In genomic region chr5:148909057-148909395, GRCm38 (mm10) we compare ENCODE assay signal across 8 mouse cellular contexts. TPM values are rescaled to one million over a fixed set of nuclear protein-coding genes. Genes with fewer than 3 reads are reported as not detected.
DNase-seq lines count a peak whose midpoint lies in the region; ATAC-seq and TF ChIP-seq lines count a peak whose summit lies in the region.

No protein-coding gene starts in this region.

- H3K9me3 ChIP-seq in embryonic facial prominence, embryonic 12.5 days = no peaks in the 10 kb centered on the region
- no peaks in the 10 kb centered on the region; the same call in 1 of the 2 replicates for H3K9me3 ChIP-seq in heart, postnatal 0 days (replicated peaks; ENCODE audit: control insufficient read depth, low read length)

- no peak for ATAC-seq in embryonic facial prominence, embryonic 12.5 days (ENCODE audit: insufficient number of reproducible peaks, insufficient read depth, low FRiP score, low TSS enrichment)
- ATAC-seq in heart, postnatal 0 days (ENCODE audit: insufficient read depth, low read depth) = peak; percentile 79
- no peak for ATAC-seq in activated CD4-positive, CD25-positive, alpha-beta regulatory T cell, adult 4 months
- ATAC-seq in erythroblast, adult 5-6 weeks (replicated peaks; ENCODE audit: low FRiP score, poor library complexity, severe bottlenecking) = no peak

- H3K4me2 ChIP-seq in embryonic facial prominence, embryonic 12.5 days (replicated peaks) = no peak overlapping the region
- H3K4me2 ChIP-seq in heart, postnatal 0 days (ENCODE audit: low read depth, low read length) = peak overlapping the region; percentile 35

- H3K36me3 ChIP-seq in embryonic facial prominence, embryonic 12.5 days = peaks cover 34% of the 10 kb centered on the region
- H3K36me3 ChIP-seq in heart, postnatal 0 days (replicated peaks; ENCODE audit: control insufficient read depth, insufficient read depth, low read length) = peaks cover 22% of the 10 kb centered on the region

- H3K4me3 ChIP-seq in embryonic facial prominence, embryonic 12.5 days = no peak overlapping the region
- no peak overlapping the region for H3K4me3 ChIP-seq in heart, postnatal 0 days (ENCODE audit: low read depth, low read length)

- no peaks in the 10 kb centered on the region for H3K27me3 ChIP-seq in embryonic facial prominence, embryonic 12.5 days
- no peaks in the 10 kb centered on the region for H3K27me3 ChIP-seq in heart, postnatal 0 days (ENCODE audit: control insufficient read depth, insufficient read depth, low read length)

- peaks cover 15% of the 10 kb centered on the region for H3K4me1 ChIP-seq in embryonic facial prominence, embryonic 12.5 days
- peaks cover 25% of the 10 kb centered on the region for H3K4me1 ChIP-seq in heart, postnatal 0 days (ENCODE audit: control insufficient read depth, insufficient read depth)

- 33% methylated on average over 7 of the region's 7 CpGs for WGBS in embryonic facial prominence, embryonic 12.5 days
- WGBS in heart, postnatal 0 days = 18% methylated on average over 7 of the region's 7 CpGs

- H3K27ac ChIP-seq in embryonic facial prominence, embryonic 12.5 days = peak overlapping the region; percentile 57; the same call in 1 of the 2 replicates
- H3K27ac ChIP-seq in heart, postnatal 0 days (ENCODE audit: low read depth) = peak overlapping the region; percentile 69

- peak; percentile 25; the same call in 1 of the 2 replicates for TF ChIP-seq CTCF in heart, postnatal 0 days (IDR thresholded peaks at IDR 0.05; ENCODE audit: low read depth)

- intact Hi-C loops in left cerebral cortex, postnatal 36 days (cut with DNase I) = no loop called here

- DNase-seq in kidney, postnatal 4 days = peak; percentile 39 to 60
- DNase-seq in kidney, adult 18-20 months = no peak
- peak; percentile 73 for DNase-seq in heart, postnatal 0 days (ENCODE audit: low spot score)
- DNase-seq in lung, postnatal 4 days = peak; percentile 20 to 47
- no peak for DNase-seq in left cerebral cortex, postnatal 36 days (ENCODE audit: low spot score in 2 of 2)

- H3K9ac ChIP-seq in embryonic facial prominence, embryonic 12.5 days = no peak overlapping the region
- H3K9ac ChIP-seq in heart, postnatal 0 days (replicated peaks; ENCODE audit: low read depth, low read length) = no peak overlapping the region

- TF ChIP-seq EP300 in heart, postnatal 0 days (IDR thresholded peaks at IDR 0.05; ENCODE audit: low read depth) = no peak

RNA-seq across cellular contexts. Expression of gene Katnal1, which starts 20.1 kb away (rescaled TPM):
- 25.4 and 25.7 TPM in 2 replicates for polyA plus RNA-seq in embryonic facial prominence, embryonic 12.5 days (2016; fragmentation: Nextera tagmentation; extraction: Ambion mirVana)
- 5.4 and 21.1 TPM in 2 replicates for total RNA-seq in heart, postnatal 0 days (2014; rRNA removed; ENCODE audit: low replicate concordance)
- 8.0 and 8.4 TPM in 2 replicates for polyA plus RNA-seq in heart, postnatal 0 days (2015; fragmentation: Nextera tagmentation; extraction: Ambion mirVana)
- 1 to 10 TPM; 2.9 to 4.3 TPM for polyA plus RNA-seq in activated CD4-positive, CD25-positive, alpha-beta regulatory T cell, adult 4 months (2017; shearing (Covaris generic))
- 4.0 and 4.6 TPM in 2 replicates for total RNA-seq in erythroblast, adult 5-6 weeks (2015; ENCODE audit: low replicate concordance)
- total RNA-seq in erythroblast, adult 5-6 weeks (2017; ENCODE audit: low replicate concordance) = 9.1 and 10.4 TPM in 2 replicates
- 10 to 100 TPM; 69.5 to 72.8 TPM for total RNA-seq in left cerebral cortex, postnatal 36 days (2021)

Comparison
In these comparisons a context has a peak if more than half of its experiments do, and no peak if none do; other contexts are left out.
1. DNase-seq: peak in kidney, postnatal 4 days (2 of 2), heart, postnatal 0 days (single experiment) and lung, postnatal 4 days (2 of 2); none in kidney, adult 18-20 months (single experiment) and left cerebral cortex, postnatal 36 days (0 of 2).